Mouse (Mus musculus) thymus, adult 2 months (tissue): ENCODE results near the gene Maml2.

ENCODE experiments used
- CTCF ChIP-seq: fragments of 200-500 bp; IDR thresholded peaks from 2 replicates; pipeline ENCODE4 v1.5.1; 2012; ENCODE audit warnings: mild to moderate bottlenecking, control low read depth, low read length, moderate library complexity, borderline replicate concordance; ENCODE audit not compliant: control insufficient read depth, poor library complexity, insufficient read depth; ENCODE audit errors: extremely low read depth
- POLR2A ChIP-seq: fragments of 200-500 bp; IDR thresholded peaks from 2 replicates; pipeline ENCODE4 v1.6.1; 2012; ENCODE audit warnings: mild to moderate bottlenecking, low read length, control low read depth, moderate library complexity; ENCODE audit not compliant: control insufficient read depth, poor library complexity, insufficient read depth; ENCODE audit errors: extremely low read depth

DNA sequence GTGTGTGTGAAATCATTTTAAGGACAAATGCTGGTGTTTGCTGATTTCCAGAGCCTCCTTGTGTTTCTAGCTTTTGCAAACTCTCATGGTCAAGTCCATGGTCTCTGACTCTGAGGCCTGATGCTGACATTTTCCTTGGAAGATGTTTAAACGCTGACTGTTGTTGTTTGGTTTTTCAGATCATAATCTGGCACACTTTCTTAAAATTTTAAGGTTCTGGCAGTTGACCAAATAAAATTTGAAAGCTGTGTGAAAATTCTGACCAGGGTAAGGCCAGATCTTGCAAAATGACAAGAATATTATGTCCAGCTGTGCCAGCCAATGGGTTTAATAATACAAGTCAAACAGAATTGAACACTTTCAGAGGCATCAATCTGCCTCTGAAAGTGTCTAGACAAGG, 157.5 kb downstream of the Maml2 start:
- no peak for TF ChIP-seq CTCF
- no peak for TF ChIP-seq POLR2A
